Mouse (Mus musculus): ENCODE measurements around the gene Mterf2. TPM values are rescaled to one million over a fixed set of nuclear protein-coding genes. Genes with fewer than 3 reads are reported as not detected.

Gene Mterf2
- total RNA-seq (2022) = 10 to 100 TPM; 18.0 to 27.6 (median 25.1) TPM

DNA sequence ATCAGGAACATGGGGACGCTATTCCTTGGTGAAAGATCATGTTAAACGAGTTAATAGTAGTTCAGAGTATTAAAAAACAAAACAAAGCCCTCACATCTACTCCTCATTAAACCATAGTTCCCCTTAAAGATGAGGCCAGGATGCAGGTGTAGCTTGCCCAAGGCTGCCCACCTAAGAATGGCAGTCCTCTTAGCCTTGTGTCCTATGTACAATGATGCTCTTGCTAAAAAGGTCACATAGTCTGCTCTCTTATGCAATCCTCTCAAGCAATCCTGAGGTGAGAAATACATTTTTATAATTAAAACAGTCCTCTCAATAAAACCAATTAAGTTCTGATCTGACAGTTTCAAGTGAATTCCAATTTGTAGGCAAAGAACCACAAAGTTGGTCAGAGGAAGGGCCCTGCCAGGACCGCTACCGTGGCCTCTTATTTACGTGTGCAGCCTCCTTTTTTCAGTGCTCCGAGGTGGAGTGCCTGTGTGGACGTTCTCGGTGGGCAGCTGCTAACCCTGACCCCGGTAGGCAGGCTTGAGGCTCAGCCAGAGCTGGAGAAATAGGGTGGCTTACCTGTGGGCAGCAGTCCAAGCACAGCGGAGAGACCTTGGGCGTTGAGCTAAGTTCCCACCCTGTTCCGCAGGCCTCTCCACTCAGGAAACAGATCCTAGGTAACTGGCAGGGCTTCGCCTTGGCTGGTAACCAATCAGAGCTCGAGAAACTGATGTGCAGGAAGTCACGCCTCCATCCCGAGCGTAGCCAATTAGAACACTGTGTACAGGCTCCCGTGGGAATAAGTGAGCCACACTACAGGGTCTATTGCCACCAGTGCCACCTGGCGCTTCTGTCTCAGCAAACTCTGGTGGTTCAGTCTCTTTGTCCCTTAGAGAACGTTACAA lies at the start of gene Mterf2:
Gene Mterf2, minus strand, starts transcription at position 633 of the 893 bp plus-strand sequence.
- DNase-seq (ENCODE audit: low spot score) = peak; percentile 94

GRCm38 (mm10) chr10:85176640-85177039 lies 48.8 kb upstream of the Mterf2 start:
- DNase-seq (ENCODE audit: low spot score) = no peak

- DNase-seq (ENCODE audit: low spot score) = no peak
Observed at GRCm38 (mm10) chr10:85165306-85165705, 37.5 kb upstream of the Mterf2 start.

DNA sequence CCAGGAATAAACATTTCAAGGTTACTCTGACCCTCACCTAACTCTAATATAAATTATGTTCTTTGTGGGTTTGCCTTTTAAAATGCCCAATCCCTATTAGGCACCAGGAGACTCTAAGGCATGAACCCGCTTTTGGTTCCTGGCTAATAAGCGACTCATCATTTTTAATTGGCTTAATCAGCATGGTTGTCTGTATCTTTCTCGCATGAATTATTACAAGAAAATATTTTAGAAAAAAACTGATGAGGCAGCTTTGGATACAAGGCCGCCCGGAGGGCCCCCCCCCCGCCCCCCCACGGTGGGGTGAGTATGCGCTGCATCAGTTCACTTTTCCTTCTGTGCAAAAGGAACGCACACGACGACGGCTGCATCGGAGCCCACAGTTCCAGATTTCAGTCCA lies 37.0 kb upstream of the Mterf2 start:
- no peak for DNase-seq (ENCODE audit: low spot score)

- DNase-seq (ENCODE audit: low spot score) = peak; percentile 72
Observed at GRCm38 (mm10) chr10:85161745-85162351, 34.0 kb upstream of the Mterf2 start.

GRCm38 (mm10) chr10:85159989-85160619 lies 32.3 kb upstream of the Mterf2 start:
- no peak for DNase-seq (ENCODE audit: low spot score)

DNA sequence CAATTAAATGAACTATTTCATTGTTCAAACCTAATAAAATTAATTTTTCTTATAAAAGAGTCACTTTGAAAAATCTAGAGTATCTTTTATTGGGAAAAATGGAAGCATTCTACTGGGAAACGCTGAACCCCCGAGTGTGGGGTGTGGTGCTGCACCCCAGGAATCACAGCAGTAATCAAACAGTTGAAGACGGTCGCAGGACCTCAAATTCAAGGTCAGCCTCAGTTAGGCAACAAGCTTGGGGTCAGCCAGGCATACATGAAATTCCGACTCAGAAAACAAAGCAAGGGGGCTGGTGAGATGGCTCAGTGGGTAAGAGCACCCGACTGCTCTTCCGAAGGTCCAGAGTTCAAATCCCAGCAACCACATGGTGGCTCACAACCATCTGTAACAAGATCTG lies 29.6 kb upstream of the Mterf2 start:
- DNase-seq (ENCODE audit: low spot score) = no peak

DNA sequence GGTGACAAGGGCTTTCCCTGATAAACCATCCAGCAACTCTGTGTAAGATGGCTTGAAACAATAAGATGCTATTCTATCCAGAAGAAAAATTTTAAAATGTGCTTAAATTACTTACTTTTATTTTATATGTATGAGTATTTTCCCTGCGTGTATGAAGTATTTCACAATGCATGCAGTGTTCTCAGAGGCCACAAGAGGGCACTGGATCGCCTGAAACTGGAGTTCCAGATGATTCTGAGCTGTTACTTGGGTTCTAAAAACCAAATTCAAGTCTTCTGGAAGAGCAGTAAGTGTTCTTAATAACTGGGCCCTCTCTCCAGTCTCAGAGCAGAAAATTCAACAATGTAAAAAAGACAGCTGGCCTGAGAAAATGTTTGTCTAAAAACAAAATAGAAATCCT lies 26.4 kb upstream of the Mterf2 start:
- DNase-seq (ENCODE audit: low spot score) = peak; percentile 72

DNA sequence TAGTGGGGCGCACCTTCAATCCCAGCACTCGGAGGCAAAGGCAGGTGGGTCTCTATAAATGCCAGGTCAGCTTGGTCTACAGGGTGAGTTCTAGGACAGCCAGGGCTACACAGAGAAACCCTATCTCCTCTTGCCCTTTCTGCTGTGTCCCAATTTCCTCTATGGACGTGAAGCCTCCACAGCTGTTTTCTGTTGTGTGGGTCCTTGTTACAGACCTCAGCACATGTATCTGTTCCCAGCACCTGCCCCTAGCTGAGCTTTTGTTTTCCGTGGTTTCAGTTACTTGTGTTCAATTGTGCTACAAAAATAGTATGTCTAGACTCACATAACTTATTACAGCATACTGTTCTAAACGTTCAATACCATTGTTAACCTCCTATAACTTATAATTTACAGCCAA lies 21.4 kb upstream of the Mterf2 start:
- DNase-seq (ENCODE audit: low spot score) = no peak

GRCm38 (mm10) chr10:85146282-85146681 lies 18.5 kb upstream of the Mterf2 start:
- DNase-seq (ENCODE audit: low spot score) = no peak

- no peak for DNase-seq (ENCODE audit: low spot score)
Observed at GRCm38 (mm10) chr10:85141465-85141864, 13.6 kb upstream of the Mterf2 start.

DNA sequence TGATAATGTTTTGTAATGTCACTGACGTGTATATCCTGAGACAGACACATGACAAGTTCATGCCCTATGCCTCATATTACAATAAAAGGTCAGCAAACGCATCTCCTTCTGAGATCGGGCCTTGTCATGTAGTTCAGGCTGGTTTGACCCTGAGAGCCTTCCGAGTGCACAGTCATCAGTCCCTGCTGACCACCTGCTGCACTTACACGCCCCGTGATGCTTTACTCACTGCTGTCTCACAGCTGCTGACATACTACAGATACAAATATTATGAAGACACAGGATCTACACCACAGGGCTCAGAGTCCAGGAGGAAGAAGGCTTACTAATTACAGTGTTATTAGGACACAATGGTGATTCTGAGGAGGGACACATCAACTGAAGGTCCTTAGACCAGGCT lies 8.7 kb upstream of the Mterf2 start:
- DNase-seq (ENCODE audit: low spot score) = no peak

GRCm38 (mm10) chr10:85128453-85128852 lies 626 bp upstream of the Mterf2 start:
- peak; percentile 11 for DNase-seq (ENCODE audit: low spot score)

DNA sequence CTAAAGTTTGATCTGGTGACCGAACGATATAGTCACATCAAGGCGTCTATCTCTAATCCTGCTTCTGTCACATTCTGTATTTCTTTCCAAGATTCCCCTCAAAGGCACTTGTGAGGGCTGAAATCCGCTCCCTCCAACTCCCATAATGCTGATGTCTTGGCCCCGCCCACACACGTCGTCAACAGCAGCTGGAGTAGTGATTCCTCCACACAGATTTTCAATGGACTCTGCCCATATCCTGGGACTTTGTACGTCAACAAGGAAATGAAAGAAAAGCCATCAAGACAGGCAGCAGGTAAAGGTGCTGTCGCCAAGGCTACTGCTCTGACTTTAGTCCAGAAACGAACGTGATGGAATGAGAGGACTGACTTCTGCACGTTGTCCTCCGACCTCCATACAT lies 2.6 kb downstream of the Mterf2 start:
- DNase-seq (ENCODE audit: low spot score) = no peak

- DNase-seq (ENCODE audit: low spot score) = no peak
Observed at GRCm38 (mm10) chr10:85114409-85114808, 13.4 kb downstream of the Mterf2 start.

DNA sequence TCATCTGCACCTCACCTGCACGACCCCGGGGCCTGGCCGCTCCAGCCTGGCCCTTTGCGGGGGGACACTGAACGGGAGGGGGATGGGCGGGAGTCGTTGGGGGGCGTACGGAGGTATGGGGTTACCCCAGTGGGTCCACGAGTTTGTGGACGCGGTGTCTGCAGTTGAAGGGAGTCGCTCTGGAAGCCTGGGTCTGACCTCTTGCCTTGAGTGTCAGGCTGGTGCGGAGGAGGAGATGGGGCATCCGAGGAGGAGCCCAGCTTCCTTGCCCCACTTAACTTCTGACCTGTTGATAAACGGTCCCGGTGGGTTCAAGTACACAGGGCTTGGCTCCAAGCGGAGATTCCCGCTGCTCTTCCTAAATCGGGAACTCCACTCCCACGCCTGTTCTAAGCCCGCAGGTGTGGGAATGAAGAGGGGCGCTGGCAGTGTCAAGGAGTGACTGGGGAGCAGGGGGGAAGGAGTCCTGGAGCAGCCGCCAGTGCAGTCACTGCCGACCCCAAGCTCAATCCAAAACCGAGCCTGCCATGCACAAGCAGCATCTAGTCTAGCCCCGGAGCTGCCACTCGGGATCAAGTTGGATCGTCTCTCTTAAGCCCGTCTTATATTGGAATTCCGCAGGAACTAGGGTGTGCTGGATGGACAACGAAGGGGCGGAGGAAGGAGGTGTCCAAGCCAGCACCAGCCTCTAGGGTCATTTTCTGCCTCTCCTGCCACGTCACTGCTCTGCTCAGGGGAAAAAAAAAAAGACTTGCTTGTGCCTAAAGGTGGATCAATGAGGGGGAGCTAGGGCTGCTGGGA lies 24.5 kb downstream of the Mterf2 start:
- peak; percentile 11 for DNase-seq (ENCODE audit: low spot score)

GRCm38 (mm10) chr10:85102247-85103084 lies 25.4 kb downstream of the Mterf2 start, which contains the start of the genes Fhl4 and Tmem263:
Gene Fhl4 (minus strand): TSS chr10:85102495.
Gene Tmem263 (plus strand): TSS chr10:85102627.
- peak; percentile 74 for DNase-seq (ENCODE audit: low spot score)

DNA sequence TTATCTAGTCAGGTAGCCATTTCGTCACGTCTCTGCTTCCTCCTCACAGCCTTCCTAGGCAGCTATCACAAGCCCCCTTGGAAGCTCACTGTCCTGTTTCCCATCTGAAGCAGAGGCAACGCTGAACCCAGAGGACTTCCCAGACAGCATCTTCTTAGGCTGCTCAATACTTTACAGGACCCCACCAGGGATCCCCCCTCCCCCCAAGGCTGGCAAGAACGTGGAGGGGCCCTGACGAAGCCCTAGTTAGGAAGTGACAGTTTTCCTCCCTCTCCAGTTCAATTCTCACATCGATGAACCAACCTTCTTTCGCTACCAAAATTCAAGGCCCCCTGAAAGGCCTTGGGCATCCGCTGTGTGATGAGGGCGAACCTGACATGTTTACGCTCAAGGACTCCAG lies 26.0 kb downstream of the Mterf2 start:
- no peak for DNase-seq (ENCODE audit: low spot score)

DNA sequence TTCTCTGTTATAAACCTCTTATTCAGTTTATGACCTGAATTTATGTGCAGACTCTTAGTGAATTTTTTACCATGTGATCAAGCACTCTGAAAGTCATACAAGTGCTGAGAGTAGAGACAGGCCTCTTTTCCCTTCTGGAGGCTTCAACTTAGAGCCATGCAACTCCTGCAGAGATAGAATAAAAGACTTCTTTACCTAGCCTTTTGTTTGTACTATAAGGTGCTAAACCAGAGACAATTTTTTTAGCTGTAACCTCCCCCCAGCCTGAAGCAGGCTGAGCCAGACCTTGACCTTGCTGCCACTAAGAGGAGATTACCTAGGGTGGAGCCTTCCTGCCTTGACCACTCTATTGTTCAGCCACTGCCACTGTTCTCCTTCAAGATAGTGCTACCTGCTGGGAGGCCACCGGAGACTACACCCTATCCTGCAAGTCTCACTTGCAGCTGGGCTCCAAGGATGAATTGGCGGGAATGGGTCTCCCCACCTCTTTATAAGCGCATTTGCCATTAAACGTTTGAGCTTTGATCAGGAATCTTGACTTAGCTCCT lies 56.1 kb downstream of the Mterf2 start:
- DNase-seq (ENCODE audit: low spot score) = no peak
